Mouse (Mus musculus) layer of hippocampus, adult 2 months (tissue): ENCODE measurements around the gene Rev1. TPM values are rescaled to one million over a fixed set of nuclear protein-coding genes. Genes with fewer than 3 reads are reported as not detected.

Experiments
- DNase-seq, 2 experiments: peaks; one replicate each; pipeline ENCODE4 v3.0.0; 2022; ENCODE audit warnings: low spot score in 2 of 2
- H3K27ac ChIP-seq: fragments of 200-600 bp; 2 replicates; pipeline ENCODE4 v1.8.1; 2022
- H3K4me3 ChIP-seq: fragments of 200-600 bp; 2 replicates; pipeline ENCODE4 v1.8.1; 2022; ENCODE audit warnings: mild to moderate bottlenecking
- CTCF ChIP-seq: fragments of 200-600 bp; conservative IDR thresholded peaks from 2 replicates; pipeline ENCODE4 v1.8.1; 2022; ENCODE audit warnings: antibody characterized with exemption, mild to moderate bottlenecking, moderate library complexity
- long read RNA-seq, 2 experiments: library from polyadenylated mRNA; stranded (forward); transcript quantifications; one replicate each; pipeline ENCODE4 v2.0.0; 2021; ENCODE audit warnings: borderline mapping rate in 2 of 2
- total RNA-seq, 2 experiments: library from RNA; stranded (reverse); gene quantifications; 2 replicates each; pipeline ENCODE4 v1.2.3; 2021

Gene Rev1
- total RNA-seq = 10 to 100 TPM; 41.1 to 43.5 TPM
- long read RNA-seq, experiment 1, full-length matches to known transcripts = 3 of 17 reads
- long read RNA-seq, experiment 1, partial matches to known transcripts = 4 of 17 reads
- long read RNA-seq, experiment 1, other reads (novel, unspliced or antisense) = 10 of 17 reads
- long read RNA-seq, experiment 2, full-length matches to known transcripts = 4 of 22 reads
- long read RNA-seq, experiment 2, partial matches to known transcripts = 3 of 22 reads
- long read RNA-seq, experiment 2, other reads (novel, unspliced or antisense) = 15 of 22 reads

DNA sequence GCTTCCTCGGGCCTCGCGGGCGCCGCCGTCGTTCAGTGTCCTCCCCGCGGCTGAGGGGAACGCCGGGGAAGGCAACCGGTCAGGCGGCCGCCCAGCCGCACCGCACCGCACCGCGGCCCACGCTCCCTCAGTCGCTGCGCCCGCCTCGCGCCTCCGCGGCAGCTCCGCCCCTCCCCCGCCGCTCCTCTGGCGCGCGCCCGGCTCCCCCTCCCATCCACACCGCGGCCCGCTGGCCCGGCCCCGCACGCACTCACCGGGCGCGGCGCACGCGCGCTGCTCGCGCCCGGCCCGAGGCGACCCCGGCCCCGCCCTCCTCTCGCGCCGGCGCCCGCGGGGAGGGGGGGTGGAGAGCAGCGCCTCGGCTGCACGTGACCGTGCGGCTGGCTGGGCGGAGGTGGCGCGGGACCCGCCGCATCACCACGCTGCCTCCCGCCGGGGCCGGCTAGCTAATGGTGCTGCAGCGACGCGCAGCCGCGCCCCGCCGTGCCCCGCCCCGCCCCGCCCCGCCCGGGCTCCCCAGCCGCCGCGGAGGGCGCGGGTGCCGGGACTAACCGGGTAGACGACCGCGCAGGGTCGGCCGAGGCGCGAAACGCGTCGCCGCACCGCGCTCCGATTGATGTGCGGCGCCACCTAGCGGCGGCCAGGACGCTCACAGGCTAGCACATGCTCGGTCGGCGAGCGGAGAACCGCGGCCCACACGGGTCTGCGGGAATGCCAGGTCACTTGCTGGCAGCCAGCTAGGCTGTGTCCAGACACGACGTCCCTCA lies at the start of gene Rev1:
TSS of gene Rev1 (minus strand) at position 301 of the 767 bp plus-strand sequence.
- Histone ChIP-seq H3K4me3 (peak within 1 kb of the TSS; percentile 96), H3K27ac (peak within 1 kb of the TSS; percentile 98)
- TF ChIP-seq CTCF = peak; percentile 87
- peak; percentile 94 to 95 for DNase-seq

DNA sequence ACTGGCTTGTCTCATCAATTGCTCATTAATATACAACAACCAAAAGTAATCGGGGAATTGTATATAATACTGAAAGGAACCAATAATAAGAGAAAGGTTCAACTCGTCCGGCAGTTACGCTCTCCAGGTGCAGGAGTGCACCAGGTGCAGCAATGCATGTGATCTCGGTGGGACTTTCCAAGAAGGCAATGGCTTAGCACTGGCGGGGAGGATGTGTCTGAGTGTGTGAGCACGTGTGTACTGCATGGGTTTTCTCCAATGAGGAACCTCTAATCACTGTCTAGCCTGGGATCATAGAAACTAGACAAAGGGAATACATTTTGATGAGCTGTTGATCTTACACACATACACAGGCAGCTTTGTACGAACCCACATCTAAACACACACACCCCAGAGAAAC lies 49.3 kb upstream of the Rev1 start:
- no peak for TF ChIP-seq CTCF
- Histone ChIP-seq H3K27ac (no peak overlapping the region), H3K4me3 (no peak overlapping the region)
- DNase-seq = no peak

DNA sequence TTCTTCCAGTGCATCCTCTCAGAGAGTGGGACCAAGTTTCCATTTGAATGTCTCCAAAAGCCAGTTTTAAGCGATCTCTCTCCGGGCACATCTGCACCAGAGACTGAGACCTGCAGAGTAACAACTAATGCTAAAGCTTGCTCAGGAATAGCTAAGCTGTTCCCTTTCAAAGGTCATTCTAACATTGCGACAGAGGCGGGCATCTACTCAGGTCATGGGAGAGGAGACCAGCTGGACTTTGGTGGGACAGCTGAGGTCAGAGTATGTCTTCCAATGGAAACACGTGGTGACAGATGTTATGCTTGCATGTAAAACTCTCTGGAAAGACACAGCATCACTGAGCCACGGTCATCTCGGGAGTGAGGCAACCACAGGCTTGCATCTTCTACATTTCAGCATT lies 46.5 kb upstream of the Rev1 start:
- no peak overlapping the region for H3K27ac ChIP-seq
- H3K4me3 ChIP-seq = no peak overlapping the region

DNA sequence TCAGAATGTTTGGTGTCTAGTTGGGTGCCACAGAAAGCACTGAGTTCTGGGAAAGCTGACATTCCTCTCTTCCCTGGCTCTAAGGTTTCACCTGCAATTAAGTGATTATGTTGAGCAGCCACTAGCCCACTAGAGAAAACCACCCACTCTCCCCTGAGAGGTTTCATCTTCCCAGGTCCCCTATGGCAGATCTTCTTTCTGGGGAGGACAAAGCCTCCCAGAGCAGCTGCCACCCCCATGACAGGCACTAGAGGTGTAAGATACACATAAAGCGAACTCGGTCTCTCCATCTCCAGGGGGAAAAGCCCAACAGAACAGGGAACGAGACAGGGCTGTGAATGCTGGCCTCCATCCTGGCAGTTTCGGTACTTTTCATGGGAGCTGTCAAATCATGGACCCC lies 42.3 kb upstream of the Rev1 start:
- H3K27ac ChIP-seq = no peak overlapping the region
- TF ChIP-seq CTCF = no peak
- H3K4me3 ChIP-seq = no peak overlapping the region
- DNase-seq = no peak

More for the DNA sequence above, 46.5 kb upstream of the Rev1 start:
- no peak for TF ChIP-seq CTCF
- no peak for DNase-seq

DNA sequence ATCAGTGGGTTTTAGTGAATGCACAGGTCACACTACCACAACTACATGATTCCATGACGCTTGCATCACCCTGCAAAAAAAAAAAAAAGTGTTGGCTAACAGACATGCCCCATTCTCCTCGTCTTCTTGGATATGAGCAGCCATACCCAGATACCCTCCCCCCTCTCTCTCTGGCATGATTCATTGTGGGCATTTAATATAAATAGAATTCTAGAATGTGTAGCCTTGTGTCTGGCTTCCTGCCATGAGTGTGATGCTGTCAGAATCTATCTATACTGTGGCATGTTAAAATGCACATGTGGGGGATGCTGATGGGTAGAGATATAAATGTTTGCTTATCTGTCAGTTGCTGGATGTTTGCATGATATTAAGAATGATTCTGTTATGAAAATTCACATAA lies 36.1 kb upstream of the Rev1 start:
- no peak for DNase-seq
- H3K4me3 ChIP-seq = no peak overlapping the region
- H3K27ac ChIP-seq = no peak overlapping the region
- TF ChIP-seq CTCF = no peak

DNA sequence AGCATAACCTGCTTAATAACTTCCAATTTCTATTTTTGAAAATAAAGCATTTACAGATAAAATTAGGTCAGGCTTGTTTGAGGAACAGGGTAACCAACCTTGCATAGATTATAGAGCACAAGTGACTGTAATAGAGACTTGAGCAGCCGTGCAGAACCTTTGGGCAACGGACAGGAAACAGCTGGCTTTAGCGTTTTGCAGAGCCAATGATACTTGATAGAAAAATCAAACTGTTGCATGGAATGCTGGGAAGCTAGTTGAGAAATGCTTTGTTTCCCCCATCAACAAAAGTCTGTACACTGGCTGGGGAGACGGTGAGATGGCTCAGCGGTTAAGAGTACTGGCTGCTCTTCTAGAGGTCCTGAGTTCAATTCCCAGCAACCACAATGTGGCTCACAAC lies 20.5 kb upstream of the Rev1 start:
- no peak overlapping the region for H3K27ac ChIP-seq
- TF ChIP-seq CTCF = no peak
- no peak for DNase-seq
- no peak overlapping the region for H3K4me3 ChIP-seq

DNA sequence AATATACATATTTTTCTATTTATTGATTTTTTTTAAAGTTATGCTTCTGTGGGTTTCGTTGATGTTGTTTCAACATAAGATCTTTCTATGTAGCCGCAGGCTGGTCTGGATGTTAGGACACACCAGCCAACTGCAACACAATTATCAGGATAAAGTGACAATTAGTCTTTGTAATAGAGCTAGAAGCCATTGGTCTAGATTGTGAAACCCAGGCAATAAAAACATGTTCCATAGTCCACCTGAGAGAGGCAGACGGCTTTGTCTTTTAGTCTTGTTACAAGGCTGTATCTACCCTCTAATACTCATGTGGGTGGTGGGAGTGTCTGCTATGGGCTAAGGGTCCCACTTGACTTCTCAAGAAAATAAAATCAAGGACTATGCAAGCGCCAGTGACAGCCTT lies 16.4 kb upstream of the Rev1 start:
- TF ChIP-seq CTCF = no peak
- H3K4me3 ChIP-seq = no peak overlapping the region
- no peak overlapping the region for H3K27ac ChIP-seq
- no peak for DNase-seq

DNA sequence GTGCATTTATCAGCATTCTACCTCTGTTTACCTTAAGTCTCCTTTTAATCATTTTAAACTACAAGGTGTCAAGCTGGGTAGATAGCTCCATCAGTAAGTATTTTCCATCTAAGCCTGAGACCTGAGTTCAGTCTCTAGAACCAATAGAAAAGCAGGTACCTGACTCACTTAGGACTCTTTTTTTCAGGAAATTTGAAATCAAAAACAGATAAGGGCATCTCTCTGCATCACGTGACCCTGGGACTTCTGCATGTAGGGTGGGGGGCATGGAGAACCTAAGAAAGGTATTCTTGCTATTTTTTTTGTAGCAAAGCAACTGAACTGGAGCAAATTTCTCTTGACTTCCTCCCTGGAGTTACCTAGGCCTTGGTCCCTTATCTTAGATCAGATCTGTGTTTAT lies 11.8 kb upstream of the Rev1 start:
- DNase-seq = no peak
- no peak overlapping the region for H3K27ac ChIP-seq
- no peak for TF ChIP-seq CTCF
- H3K4me3 ChIP-seq = no peak overlapping the region

DNA sequence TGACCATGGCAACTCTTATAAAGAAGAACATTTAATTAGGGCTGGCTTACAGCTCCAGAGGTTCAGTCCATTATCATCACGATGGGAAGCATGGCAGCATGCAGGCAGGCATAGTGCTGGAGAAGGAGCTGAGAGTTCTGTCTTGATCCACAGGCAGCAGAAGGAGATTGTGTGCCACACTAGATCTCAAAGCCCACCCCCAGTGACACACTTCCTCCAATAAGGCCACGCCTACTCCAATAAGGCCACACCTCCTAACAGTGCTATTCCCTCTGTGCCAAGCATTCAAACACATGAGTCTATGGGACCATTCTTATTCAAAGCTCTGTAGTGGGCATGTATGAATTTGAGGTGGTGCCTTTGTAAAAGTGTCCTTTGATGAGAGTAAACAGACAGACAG lies 11.3 kb upstream of the Rev1 start:
- no peak overlapping the region for H3K27ac ChIP-seq
- no peak for TF ChIP-seq CTCF
- no peak for DNase-seq

DNA sequence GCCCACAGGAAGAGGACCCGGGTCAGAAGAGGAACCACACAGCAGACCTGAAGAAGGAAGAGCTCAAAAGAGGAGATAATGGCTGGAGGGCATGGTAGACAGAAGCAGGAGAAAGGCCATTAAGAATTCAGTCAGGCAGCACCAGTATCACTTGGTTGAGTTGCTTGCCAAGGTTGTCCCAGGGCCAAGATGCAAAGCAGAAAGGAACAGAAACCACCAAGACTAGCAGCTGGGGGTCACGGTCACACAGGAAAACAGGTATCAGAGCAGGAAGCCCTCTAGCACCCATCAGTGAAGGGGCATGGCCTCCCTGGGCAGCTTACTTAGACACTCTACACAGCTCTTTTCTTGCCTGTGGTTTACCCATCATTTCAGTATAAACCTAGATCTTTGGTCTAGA lies 9.8 kb upstream of the Rev1 start:
- no peak for TF ChIP-seq CTCF
- H3K27ac ChIP-seq = no peak overlapping the region
- DNase-seq = no peak
- no peak overlapping the region for H3K4me3 ChIP-seq

More for the DNA sequence above, 11.3 kb upstream of the Rev1 start:
- no peak overlapping the region for H3K4me3 ChIP-seq

DNA sequence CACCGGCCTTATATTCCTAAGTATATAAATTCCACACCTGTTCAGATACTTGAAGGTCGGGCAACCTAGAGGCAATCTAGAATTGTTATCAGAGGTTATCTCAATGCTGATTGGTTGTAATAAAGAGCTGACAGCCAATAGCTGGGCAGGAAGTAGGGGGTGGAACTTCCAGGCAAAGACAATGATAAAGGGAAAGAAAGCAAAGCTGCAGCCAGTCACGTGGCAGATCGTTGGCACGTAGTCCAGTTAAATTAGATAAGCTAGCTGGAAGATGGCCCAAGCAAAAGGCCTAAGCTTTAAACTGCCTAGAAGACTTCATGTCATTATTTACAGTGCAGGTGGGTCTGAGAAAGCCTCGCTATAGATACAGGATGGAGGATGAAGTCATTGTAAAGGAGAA lies 3.3 kb upstream of the Rev1 start:
- Histone ChIP-seq H3K27ac (no peak overlapping the region), H3K4me3 (no peak overlapping the region)
- TF ChIP-seq CTCF = no peak

DNA sequence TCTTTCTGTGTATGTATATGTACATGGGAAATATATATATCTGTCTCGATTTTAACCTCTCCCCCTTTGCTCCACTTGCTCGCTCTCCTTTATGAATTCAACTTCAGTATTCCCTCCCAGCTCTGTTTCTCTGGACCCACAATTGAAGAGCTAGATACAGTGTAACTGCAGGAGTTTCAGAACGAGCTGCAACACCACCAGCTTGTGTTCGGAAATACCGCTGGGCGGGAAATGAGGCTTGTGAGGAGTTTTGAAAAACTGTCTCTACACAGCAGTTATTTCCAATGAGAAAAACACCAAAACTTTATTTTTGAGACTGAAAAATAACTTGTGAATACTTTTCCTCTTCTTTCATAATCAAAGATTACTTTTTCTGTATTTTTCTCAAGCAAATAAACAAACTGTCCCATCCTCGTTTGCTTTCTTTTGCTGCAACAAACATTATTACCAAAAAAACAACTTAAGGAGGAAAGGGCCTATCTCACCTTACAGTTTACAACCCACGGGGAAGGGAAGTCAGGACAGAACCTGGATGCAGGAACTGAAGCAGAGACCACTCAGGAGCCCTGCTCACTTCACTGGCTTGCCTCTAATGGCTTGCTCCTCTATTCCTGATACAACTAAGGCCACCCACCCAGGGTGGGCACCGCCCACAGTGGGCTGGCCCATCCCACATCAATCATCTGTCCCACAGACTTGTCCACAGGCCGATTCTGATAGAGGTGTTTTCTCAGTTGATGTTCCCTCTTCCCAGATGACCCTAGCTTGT lies 1.3 kb upstream of the Rev1 start:
- DNase-seq = no peak
- Histone ChIP-seq H3K27ac (peak overlapping the region; percentile 86; the same call in 1 of the 2 replicates), H3K4me3 (no peak overlapping the region)
- no peak for TF ChIP-seq CTCF

More for the DNA sequence above, 3.3 kb upstream of the Rev1 start:
- DNase-seq = no peak

DNA sequence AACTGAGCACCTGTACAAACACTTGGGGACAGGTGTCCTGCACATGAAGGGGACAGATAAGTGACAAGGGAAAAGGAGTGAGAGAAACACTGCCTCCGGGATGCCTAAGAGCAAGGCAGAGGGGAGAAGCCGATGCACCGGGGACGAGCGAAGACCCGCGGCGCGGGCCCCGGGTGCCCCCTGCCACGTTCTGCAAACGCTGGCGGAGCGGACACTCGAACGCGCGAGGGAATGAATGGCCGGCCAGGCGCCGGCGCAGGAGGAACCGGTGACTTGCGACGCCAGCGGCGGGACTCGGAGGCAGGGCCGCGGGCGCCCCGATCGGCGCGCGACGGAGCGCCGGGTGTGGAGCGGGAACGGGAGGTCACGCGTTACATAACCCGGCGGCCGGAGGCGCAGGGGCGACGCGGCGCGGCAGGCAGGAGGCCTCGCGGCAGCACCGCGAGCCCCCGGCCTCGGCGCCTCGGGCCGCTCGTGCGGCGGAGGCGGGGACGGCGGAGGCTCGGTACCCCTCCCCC lies 623 bp downstream of the Rev1 start:
- Histone ChIP-seq H3K27ac (peak overlapping the region; percentile 98), H3K4me3 (peak overlapping the region; percentile 96)
- no peak; the same call in 1 of the 2 replicates for TF ChIP-seq CTCF
- peak; percentile 4 to 39 for DNase-seq
